In the genomic region with DNA sequence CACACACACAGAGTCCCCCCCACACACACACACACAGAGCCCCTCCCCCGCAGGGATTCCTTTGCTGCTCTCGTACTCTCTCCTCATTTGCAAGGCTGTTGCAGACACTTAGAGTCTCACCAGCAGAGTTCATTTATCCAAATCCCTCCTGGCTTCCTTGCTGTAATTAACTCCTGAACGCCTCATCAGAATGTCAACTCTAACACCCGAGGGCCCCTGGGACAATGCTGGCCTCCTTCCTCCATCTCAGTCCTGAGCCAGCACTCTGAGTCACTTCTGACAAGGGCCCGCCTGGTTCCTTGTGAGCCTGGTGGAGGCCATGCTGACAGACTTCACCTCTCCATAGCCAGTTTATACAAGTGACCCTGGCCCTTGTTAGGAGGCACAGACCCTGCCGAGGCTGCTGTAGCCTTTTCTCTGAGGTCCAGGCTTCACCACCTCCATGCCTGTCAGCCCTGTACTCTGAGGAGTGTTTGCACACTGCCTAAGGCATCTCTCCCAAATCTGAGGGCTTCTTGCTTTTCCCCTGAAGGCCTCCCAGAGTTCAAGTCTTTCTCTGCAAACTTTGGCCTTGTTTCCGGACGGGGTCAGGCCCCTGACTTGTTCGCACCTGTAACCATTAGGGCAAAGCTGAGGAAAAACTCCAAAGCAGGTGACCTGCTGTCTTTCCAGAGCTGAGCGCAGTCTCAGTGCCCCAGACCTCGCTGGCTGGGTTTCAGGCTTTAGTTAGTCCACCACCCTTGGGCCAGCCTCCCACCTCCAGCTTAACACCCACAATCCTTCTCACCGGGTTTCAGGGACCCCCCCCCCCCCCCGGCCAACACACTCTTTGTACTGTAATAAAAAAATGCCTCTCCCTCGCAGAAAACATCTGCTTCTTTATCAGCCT, we compare ENCODE assay signal across 8 mouse cellular contexts. TPM values are rescaled to one million over a fixed set of nuclear protein-coding genes. Genes with fewer than 3 reads are reported as not detected.
DNase-seq lines count a peak whose midpoint lies in the region; ATAC-seq lines count a peak whose summit lies in the region.

No protein-coding gene starts in this region.

- H3K27ac ChIP-seq in intestine, embryonic 16.5 days (ENCODE audit: low read length): peak overlapping the region; percentile 40
- H3K27ac ChIP-seq in macrophage: peak overlapping the region; percentile 27

- no peaks in the 10 kb centered on the region for H3K36me3 ChIP-seq in intestine, embryonic 16.5 days (ENCODE audit: control insufficient read depth, insufficient read depth, low read length)
- H3K36me3 ChIP-seq in macrophage (ENCODE audit: inconsistent target): no peaks in the 10 kb centered on the region

- H3K9ac ChIP-seq in intestine, embryonic 16.5 days (ENCODE audit: low read depth, low read length): no peak overlapping the region

- H3K27me3 ChIP-seq in intestine, embryonic 16.5 days (replicated peaks; ENCODE audit: control insufficient read depth, insufficient read depth, low read length): no peaks in the 10 kb centered on the region

- H3K4me1 ChIP-seq in intestine, embryonic 16.5 days (ENCODE audit: control insufficient read depth, insufficient read depth, low read length): peaks cover 18% of the 10 kb centered on the region

- H3K4me2 ChIP-seq in intestine, embryonic 16.5 days (ENCODE audit: low read depth, low read length): no peak overlapping the region

- 35% methylated on average over 14 of the region's 14 CpGs for WGBS in intestine, embryonic 16.5 days
- WGBS in macrophage (ENCODE audit: missing documents): 46% methylated on average over 10 of the region's 14 CpGs

- no peak overlapping the region for H3K4me3 ChIP-seq in intestine, embryonic 16.5 days (ENCODE audit: low read length)
- H3K4me3 ChIP-seq in macrophage (ENCODE audit: inconsistent target): no peak overlapping the region

- DNase-seq in thymus, postnatal 4 days: peak; percentile 31
- DNase-seq in thymus, postnatal 36 days: no peak
- peak; percentile 62 for DNase-seq in embryo, embryonic 10 days (ENCODE audit: low spot score)
- peak; percentile 41 for DNase-seq in testis, postnatal 14 days (ENCODE audit: low spot score)
- DNase-seq in left cerebral cortex, adult 8-10 months (ENCODE audit: low spot score in 2 of 2): no peak

- H3K79me2 ChIP-seq in macrophage (ENCODE audit: inconsistent target): no peaks in the 10 kb centered on the region

- H3K9me3 ChIP-seq in intestine, embryonic 16.5 days (ENCODE audit: control insufficient read depth, low read length): no peaks in the 10 kb centered on the region

- ATAC-seq in granulocyte monocyte progenitor cell, adult 5-6 weeks (replicated peaks; ENCODE audit: poor library complexity, severe bottlenecking): peak; percentile 31
- ATAC-seq in intestine, embryonic 16.5 days: peak; percentile 84

RNA-seq across cellular contexts. Expression of a gene that starts 45.4 kb away (rescaled TPM):
- total RNA-seq in granulocyte monocyte progenitor cell, adult 5-6 weeks (2014; fragmentation: Nextera tagmentation): 7.1 and 7.3 TPM in 2 replicates
- total RNA-seq in granulocyte monocyte progenitor cell, adult 5-6 weeks (2017): 5.1 and 5.4 TPM in 2 replicates
- 5.5 and 5.6 TPM in 2 replicates for polyA plus RNA-seq in intestine, embryonic 16.5 days (2015; fragmentation: Nextera tagmentation; extraction: Ambion mirVana)
- total RNA-seq in macrophage (2018; cell fraction: chromatin; rRNA removed): 1 to 10 TPM in 16 of 26 experiments, under 1 TPM in 10; 0.34 to 4.1 (median 1.2) TPM
- 1 to 10 TPM; 3.7 to 7.4 (median 4.9) TPM for total RNA-seq in macrophage (2018; cell fraction: cytosol; rRNA removed)
- total RNA-seq in macrophage (2018; cell fraction: nucleus; rRNA removed): 1 to 10 TPM; 1.2 to 7.0 (median 2.8) TPM
- 5.1 to 6.0 TPM (median 5.4 TPM) in 3 replicates for polyA plus RNA-seq in macrophage (2018)
- 1 to 10 TPM; 7.4 to 9.6 (median 8.6) TPM for total RNA-seq in left cerebral cortex, adult 8-10 months (2022)

RNA-seq across cellular contexts. Expression of a gene that starts 45.7 kb away (rescaled TPM):
- total RNA-seq in granulocyte monocyte progenitor cell, adult 5-6 weeks (2014; fragmentation: Nextera tagmentation): 19.7 and 25.9 TPM in 2 replicates
- total RNA-seq in granulocyte monocyte progenitor cell, adult 5-6 weeks (2017): 41.1 and 51.9 TPM in 2 replicates
- 9.8 and 11.1 TPM in 2 replicates for polyA plus RNA-seq in intestine, embryonic 16.5 days (2015; fragmentation: Nextera tagmentation; extraction: Ambion mirVana)
- total RNA-seq in macrophage (2018; cell fraction: chromatin; rRNA removed): 10 to 100 TPM in 22 of 26 experiments, 1 to 10 TPM in 4; 2.3 to 73.5 (median 36.3) TPM
- 10 to 100 TPM in 7 of 26 experiments, 1 to 10 TPM in 19; 2.4 to 12.9 (median 8.9) TPM for total RNA-seq in macrophage (2018; cell fraction: cytosol; rRNA removed)
- 10 to 100 TPM in 19 of 26 experiments, 1 to 10 TPM in 7; 5.2 to 51.5 (median 24.2) TPM for total RNA-seq in macrophage (2018; cell fraction: nucleus; rRNA removed)
- 9.6 to 13.6 TPM (median 10.3 TPM) in 3 replicates for polyA plus RNA-seq in macrophage (2018)
- total RNA-seq in left cerebral cortex, adult 8-10 months (2022): 1 to 10 TPM; 3.7 to 6.1 (median 4.3) TPM

RNA-seq across cellular contexts. Expression of a gene that starts 55.5 kb away (rescaled TPM):
- 2.2 and 3.6 TPM in 2 replicates for total RNA-seq in granulocyte monocyte progenitor cell, adult 5-6 weeks (2014; fragmentation: Nextera tagmentation)
- total RNA-seq in granulocyte monocyte progenitor cell, adult 5-6 weeks (2017): 2.3 and 2.7 TPM in 2 replicates
- 5.0 and 5.4 TPM in 2 replicates for polyA plus RNA-seq in intestine, embryonic 16.5 days (2015; fragmentation: Nextera tagmentation; extraction: Ambion mirVana)
- total RNA-seq in macrophage (2018; cell fraction: chromatin; rRNA removed): 10 to 100 TPM in 11 of 26 experiments, 1 to 10 TPM in 13, under 1 TPM in 2; 0.65 to 59.8 (median 8.6) TPM
- total RNA-seq in macrophage (2018; cell fraction: cytosol; rRNA removed): 10 to 100 TPM in 18 of 26 experiments, 1 to 10 TPM in 8; 6.6 to 63.0 (median 22.7) TPM
- total RNA-seq in macrophage (2018; cell fraction: nucleus; rRNA removed): 10 to 100 TPM in 22 of 26 experiments, 1 to 10 TPM in 4; 8.2 to 59.9 (median 16.7) TPM
- polyA plus RNA-seq in macrophage (2018): 29.4 to 49.2 TPM (median 45.0 TPM) in 3 replicates
- total RNA-seq in left cerebral cortex, adult 8-10 months (2022): 10 to 100 TPM; 49.8 to 53.5 (median 52.1) TPM

Comparison
In these comparisons a context has a peak if more than half of its experiments do, and no peak if none do; other contexts are left out.
1. DNase-seq: peak in thymus, postnatal 4 days (single experiment), embryo, embryonic 10 days (single experiment) and testis, postnatal 14 days (single experiment); none in thymus, postnatal 36 days (0 of 2) and left cerebral cortex, adult 8-10 months (0 of 2).
2. RNA of a gene that starts 55.5 kb away (total RNA-seq): 49.8 to 53.5 TPM in left cerebral cortex, adult 8-10 months; 2.2 to 3.6 TPM in granulocyte monocyte progenitor cell, adult 5-6 weeks; every median in the first group is over 10 times any median in the second.